Mouse (Mus musculus): ENCODE data around the gene Sdc4.

Gene Sdc4

DNA sequence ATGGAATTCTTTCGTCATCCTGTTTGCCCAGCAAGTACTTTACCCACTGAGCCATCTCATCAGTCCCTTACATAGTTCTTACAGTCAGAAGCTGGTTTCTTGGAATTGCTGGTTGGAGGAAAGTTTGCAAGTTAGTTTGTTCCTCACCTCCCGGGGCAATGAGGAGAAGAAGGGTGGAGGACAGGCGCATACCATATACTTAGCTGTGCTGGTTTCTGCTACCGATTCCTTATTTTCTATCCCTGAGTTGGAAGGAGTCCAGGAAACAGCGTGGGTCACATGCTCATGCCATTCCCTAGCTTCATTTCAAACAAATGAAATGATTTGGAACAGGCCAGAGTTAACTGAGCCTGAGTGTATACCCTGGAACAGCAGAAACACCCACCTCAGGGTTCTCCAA, 5.2 kb upstream of the Sdc4 start:
- DNase-seq = no peak

DNA sequence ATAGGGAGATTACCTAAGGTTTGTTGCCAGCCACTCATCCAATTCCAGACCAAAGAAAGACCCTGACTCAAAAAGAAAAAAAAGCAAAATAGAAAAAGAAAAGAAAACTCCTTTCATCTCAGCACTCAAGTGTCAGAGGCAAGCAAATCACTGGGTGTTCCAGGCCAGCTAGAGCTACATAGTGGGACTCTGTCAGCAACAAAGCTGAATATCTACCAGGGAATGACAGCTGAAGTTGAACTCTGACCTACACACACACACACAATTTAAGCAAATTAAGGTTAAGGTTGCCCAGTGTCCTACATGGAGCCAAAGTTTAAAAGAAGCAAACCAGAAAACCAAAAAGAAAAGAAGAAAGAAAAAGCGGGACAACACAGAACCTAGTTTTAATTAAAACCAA, 4.5 kb upstream of the Sdc4 start:
- DNase-seq = no peak

DNA sequence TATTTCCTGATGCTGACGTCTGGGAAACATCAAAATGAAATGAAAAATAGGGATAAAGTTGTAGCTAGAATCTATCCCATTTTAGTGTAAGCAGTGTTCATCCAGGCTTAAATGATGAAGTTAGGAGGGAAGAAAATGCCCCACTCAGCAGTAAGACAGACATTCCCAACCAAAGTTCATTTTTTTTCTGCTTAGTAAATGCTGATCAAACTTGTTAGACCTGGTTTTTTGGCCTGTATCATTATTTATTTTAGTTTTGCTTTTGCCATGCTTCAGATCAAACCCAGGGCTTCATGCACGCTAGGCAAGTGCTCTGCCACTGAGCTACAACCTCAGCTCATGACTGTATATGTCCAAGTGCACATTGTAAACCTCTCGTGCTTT, 2.4 kb upstream of the Sdc4 start:
- no peak for DNase-seq

DNA sequence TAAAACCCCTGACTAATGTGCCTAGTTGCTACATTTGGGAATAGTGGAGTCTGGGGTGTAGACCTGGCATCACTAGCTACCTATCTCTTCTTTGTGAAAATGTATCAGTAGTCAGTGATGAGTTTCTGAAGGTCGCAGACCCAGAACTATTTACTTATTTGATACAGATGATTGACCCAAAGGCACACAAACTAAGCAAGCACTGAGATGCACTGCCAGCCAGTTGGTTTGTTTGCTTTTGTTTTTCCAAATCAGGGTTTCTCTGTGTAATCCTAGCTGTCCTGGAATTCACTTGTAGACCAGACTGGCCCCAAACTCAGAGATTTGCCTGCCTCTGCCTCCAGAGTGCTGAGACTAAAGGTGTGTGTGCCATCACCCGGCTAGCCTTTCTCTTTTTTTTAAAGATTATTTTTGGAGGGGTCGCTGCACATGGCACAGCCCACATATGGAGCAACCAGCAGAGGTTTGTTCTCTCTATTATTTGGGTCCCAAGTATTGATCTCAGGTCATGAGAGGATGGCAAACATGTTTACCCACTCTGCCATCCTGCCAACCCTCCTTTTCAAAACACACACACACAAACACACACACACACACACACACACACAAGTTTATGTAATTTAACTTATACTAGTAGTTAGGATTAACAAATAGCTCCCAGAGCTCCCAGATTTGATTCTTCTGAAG, 1.9 kb upstream of the Sdc4 start:
- no peak for DNase-seq

DNA sequence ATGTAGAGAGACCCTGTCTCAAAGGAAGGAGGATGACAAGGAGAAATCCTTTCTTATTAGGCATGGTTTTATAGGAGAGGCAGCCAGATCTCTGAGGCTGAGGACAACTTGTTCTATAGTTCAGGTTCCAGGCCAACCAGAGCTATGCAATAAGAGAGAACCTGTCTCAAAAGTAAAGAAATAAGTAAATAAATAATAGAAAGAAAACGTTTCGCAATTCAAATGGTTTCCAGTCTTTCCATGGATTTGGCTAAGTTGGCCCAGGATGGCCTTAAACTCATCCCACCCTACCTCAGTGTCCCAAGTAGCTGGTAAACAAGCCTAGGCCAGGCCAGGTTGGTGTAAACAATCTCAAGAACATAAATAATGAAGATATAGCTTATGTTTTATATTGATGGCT, 1.0 kb upstream of the Sdc4 start:
- DNase-seq = no peak

DNA sequence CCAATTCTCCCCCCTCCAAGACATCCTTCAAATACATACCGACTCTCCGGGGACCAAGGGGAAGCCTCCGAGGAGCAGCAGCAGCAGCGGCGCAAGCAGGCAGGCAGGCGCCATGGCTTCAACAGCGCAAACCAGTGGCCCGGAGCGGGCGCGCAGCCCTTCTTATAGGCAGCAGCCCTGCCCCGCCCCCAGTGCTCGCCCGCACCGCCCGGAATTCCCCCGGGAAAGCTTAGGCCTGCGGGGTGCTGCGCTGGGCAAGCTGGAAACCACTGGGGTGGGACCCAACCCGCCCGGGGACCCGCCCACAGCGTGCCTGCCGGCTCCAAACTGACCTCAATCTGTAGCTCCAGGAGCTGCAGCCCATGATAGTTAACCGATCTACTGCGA, 643 bp downstream of the Sdc4 start:
- DNase-seq = peak; percentile 72

DNA sequence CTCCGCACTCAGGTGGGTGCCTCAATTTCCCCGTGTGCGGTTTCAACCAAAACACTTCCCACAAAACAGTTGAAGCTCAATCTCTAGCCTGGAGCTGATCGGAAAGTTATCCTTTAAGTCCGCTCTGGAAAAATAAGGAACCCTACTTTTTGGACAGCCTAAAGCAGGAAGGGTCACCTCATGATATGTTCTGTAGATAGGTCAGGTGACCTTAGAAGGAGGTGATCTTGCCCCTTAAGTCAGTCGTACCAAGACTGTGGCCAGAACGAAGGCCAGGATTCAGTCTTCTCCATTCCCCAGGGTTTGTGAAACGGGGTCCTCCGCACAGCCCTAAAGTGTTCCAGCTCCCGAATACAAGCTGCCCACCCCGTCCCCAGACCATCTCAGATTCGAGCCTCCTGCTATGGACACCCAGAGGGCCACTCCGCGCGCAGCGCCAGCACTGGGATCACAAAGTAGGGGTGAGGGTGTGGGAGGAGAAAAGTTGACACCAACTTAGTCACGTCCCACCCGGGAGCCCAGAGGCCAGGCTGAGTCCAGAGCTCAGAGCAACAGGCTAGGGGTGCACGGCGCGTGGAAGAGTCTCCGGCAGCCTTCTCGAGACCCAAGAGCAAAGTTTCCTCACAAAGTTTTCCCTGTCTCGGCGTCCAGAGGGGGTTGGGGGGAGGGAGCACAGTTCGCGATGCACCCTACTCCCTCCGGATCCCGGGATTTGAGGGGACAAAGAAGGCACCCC, 1.2 kb downstream of the Sdc4 start:
- DNase-seq = peak; percentile 25

DNA sequence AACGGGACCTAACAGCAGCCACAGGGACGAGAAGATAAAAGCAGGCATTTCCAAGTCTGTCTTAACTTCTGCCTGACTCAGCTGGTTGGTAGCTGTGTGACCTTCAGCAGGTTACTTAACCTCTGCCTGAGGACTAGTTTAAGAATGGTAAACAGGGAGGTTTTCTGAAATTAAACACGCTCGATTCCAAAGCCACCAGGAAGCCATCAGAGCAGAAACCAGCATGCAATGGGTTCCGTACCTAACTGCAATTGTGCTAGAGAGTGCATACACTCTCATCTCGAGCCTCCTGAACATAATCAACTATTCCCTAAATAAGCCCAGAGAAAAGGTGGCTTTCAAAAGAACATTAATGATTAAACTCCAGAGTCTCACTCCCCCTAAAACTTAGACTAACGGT, 2.0 kb downstream of the Sdc4 start:
- DNase-seq = no peak

DNA sequence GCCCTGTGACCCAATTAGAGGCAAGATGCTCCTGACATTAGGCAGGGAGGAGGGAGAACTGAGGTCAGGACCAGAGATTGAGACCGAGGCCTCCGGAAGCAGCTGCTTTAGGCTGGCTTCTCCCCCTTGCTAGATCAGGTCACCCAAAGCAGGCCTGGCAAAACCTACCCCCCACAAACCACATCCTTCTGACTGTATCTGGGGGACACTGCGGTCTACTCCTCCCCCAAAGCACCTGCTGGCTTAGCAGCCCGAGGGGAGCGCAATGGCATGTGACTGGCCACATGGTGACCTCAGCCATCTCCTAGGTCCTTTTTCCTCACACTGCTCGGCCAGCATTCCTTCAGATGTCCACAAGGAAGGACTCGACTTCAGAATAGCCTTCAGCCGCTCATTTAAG, 2.5 kb downstream of the Sdc4 start:
- DNase-seq = peak; percentile 50

DNA sequence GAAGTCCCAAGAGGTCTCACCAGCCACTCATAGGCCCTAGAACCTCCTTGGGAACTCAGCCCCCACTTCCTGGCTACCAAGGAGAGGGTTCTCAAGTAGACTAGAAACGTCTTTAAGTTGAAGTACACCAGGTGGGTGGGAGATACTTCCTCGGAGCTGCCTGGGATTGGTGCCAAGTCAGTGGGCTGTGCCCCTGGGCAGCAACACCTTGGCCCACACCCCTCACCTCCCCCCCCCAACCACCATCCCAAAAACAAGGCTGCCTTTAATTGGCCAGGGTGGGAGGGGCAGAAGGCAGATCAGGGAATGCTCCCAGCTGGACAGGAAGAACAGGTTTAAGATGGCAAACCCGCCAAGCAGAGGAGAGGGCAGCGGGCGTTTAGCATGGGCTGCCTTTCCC, 3.4 kb downstream of the Sdc4 start:
- DNase-seq = no peak

DNA sequence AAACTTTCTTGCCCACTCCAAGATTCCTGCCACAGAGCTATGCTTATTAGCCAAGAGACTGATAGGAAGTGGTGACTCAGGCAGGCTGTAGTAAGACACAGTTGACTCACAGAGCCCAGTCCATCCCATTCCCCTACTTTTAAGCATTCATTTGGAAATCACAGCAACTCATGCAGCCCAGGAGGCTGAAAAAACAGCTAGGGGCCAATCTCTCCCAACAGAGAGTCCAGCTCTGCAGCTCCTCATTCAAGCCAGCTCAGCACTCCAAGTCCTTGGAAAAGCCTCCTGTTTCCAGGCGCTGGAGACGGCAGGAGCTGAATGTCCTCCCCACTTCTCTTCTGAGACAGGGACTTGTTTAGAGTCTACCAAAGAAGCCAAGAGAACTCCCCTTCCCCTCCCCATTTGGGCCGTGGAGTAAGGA, 4.7 kb downstream of the Sdc4 start:
- no peak for DNase-seq

DNA sequence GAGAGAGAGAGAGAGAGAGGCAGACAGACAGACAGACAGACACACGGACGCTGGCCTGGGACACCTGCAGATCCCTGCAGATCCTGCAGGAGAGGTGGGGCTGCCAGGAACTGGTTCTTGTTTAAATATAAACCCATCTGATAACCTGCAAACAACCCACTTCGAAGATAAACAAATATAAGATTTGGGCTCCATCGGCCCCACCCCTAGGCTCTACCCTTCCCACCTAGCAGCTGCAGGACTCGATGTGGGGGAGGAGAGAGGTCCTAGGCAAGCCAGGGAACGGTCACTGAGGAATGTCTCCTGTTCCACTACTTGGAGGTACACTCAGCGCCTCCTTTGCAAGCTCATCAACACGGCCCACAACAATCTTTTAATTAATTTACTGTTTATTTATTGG, 5.4 kb downstream of the Sdc4 start:
- no peak for DNase-seq

DNA sequence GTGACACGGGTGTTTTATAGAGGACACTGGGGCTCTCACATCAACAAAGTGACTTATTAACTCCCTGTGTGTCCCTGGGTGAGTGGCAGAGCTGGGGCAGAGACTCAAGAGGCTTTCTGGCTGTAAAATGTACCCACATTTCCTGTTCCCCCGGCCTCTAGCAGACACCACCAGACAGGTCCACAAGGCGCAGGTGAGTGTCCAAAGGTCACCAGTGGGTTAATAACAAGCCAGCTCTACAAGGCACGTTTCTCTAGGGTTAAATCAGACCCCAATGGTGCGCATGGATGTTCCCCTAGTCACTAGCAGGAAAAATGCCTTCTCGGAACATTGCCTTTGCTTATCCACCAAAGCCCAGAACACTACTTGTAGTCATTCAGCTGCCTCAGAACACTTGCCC, 6.0 kb downstream of the Sdc4 start:
- DNase-seq = no peak

DNA sequence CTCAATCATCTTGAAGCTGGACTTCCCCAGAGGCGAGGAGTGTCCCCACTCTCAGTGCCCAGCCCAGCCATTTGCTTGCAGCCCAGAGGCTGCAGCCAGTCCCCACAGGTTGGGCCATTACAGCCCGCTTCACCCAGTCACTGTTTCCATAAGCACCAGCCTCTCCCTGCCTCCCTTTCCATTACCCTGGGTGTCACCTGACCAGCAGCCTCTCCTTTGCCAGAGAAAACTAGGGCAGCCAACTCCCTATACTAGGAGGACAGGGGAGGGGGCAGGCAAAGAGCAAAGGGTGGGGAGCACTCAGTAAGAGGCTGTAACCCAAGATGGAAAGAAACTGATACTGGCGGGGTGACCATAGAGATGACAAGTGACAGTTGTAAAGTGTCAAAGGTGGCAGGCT, 6.7 kb downstream of the Sdc4 start:
- DNase-seq = no peak

DNA sequence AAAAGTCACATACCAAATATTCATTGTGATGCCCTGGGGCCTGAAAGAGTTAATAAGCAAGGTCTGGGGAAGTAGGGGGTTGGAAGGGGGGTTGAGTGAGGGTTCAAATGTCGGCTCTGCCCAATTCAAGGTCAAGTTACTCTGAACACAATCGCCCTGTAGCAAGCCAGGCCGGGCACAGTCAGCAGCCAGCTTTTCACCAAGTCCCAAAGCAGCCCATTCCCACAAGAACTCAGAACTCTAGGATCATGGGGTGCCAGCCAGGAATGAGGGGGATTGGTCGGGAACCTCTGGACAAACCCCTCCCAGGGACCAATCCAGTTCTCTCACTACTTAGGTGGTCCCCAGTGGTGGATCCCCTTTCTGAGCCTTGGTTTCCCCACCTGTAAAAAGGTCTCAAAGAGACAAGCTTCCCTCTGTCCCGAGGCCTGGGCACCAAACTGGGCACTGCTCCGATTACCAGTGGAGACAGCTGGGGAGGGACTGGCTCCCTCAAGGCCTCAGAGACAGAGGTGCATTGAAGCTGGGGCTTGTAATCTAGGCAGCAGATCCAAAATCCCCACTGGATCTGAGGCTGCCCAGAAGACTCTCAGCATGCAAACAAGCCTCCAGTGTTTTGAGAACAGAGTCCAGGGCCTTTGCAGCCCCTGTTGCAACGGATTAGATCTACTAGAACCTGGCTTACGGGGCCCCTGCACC, 7.3 kb downstream of the Sdc4 start:
- DNase-seq = no peak

DNA sequence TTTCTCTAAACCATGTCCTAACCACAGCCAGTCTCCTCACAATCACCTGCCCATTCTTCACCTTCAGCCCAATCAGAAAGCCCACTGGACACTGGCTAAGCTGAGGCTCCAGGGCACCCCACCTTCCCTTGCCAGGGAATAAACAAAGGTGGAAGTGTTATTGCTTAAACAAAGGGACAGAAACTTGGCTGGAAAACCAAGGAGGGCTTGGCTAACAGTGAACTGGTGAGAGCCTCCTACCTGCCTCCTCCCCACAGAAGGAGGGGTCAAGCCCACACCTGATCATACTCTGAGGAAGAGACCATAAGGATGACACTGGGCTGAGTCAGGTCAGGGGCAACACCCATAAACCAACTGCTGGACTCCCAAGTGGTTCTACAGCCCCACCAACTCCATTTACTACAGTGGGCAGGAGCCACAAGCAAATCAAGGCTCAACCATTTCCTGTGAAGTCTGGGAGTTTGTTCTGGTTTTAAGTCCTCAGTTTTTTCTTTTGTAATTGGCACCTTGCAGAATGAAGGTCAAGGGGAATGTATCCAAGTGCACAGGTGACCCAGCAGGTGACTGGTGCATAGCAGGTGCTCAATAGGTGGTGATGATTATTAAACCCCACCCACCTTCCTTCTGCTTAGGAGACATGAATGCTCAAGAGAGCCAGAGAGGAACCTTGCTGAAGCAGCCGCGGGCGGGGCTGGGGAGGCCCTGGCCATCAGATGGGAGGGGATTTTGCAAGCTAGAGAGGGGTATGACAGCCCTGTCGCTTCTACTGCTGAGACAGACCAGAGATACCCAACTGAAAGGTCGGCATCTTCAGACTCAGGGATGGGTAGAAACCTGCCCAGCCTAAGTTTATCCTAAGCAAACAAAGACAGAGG, 8.2 kb downstream of the Sdc4 start:
- no peak for DNase-seq

DNA sequence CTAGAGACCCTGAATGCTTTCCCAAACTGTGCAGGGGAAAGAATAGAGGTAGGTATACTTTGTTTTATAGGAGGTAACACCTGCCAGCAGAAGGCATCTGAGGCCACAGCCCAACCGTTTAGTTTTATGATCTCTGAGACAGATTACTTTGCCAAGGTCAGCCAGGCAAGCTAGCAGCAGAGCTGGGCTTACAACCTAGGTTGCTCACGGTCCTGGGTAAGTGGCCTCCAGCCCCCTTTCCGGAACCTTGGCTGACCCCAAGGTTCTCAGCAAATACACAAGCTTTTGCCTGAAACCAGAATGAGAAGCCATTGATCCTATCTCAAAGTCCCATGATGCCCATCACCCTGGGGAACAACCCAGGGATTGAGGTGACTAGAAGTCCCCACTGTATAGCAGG, 9.0 kb downstream of the Sdc4 start:
- no peak for DNase-seq

DNA sequence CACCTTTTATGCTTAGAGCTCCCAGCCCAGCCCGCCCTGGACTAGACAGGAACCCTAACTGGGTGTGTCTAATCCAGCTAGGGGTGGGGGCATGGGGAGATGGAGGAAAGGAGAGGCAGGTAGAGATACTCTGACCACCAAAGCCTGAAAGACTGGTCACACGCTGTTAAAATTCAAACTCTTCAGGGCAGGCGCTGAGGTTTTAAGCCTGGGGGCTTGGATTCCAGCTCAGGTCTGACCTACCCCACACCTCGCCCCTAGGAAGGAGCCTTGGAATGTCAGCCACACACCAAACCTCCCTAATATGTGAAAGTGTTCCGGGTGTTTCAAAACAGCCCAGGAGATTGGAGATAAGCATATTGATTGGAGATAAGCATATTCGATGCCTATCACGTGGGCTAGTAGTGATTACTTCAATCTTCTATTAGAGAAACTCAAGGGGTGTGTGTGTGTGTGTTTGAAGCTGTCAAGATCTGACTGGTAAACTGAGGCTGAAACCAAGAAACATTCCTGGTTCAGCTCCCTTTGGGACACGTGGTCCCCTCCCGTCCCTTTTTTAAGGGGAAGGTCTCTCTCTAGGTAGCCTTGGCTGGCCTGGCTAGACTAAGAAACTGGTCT, 10.3 kb downstream of the Sdc4 start:
- no peak for DNase-seq

DNA sequence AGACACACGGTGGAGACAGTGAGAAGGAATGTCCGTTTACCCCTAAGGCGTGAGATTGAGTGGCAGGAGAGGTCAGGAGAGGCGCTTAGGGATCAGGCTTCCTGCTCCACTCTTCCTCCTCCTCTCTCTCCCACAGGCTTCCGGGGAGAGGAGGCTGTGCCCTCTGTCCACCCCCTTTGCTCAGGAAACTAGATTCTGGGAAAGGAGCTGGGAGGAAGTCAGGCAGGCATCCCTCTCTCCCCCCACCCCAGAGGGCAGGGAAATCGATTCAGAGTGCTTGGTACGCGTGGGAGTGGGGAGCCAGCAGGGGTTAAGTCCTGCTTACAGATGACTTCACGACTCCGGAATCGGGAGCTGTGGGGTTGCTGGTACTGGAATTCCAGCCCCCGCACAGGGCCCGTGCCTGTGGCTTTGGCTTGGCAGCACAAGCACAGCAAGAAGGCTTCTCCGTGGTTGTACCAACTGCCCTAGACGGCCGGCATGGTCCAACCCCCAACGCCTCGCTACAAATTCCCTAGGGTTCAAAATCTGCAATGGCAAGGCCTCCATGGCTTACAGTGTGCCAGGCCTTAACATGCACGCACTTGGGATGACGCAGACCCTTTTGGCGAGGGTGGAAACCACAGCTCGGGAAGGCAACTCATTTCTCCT, 11.0 kb downstream of the Sdc4 start:
- no peak for DNase-seq

DNA sequence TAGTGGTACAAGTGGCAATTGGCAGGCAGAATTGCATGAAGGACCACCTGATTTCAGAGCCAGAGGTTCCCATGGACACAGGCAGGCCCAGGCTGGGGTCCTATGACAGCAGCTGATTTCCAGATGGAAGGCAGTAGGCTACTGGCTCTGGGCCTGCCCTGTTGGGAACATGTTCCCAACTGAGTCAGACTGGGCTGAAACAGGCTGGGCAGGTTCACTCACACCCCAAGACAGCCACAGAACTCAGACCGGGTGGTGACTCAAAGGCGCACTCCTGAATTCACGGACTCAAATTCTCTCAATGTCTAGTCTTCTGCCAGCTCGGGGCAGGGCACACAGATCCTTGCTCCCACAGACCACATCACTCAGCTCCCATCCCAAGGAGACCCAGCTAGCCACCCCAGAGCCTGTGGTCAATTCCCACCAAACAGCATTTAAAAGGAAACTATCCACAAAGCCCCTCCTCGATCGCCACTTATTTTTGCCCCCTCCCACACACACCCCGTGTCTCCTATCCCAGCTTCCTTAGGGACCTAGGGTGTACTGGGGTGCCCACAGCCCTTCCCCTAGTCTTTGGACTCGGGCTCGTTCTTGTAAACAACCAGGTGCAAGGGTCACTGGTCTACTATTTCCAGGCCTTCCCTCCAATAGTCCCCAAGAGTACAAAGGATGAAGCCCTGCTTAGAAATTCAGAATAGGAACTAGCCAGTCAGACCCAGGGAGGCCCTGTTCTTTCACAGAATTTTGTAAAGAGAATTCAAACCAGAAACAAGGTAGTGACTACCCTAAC, 11.8 kb downstream of the Sdc4 start:
- no peak for DNase-seq

DNA sequence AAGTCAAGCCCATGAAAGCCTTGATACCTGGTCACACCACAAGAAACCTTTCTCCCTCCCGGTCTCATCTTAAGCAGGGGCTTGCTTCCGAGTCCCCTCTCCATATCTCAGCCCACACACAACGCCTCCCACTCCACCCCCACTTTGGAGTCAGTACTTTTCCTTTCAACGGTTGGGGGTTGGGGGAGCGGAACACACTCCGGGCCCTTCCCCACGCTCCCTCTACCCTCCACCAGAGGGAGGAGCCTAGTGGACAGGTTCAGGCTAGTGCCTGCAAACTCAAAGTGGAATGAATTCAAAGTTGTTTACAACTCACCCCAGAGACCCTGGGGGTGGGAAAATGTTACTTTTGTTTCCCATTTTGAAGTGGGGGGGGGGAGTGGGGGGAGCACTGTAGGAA, 13.0 kb downstream of the Sdc4 start:
- DNase-seq = no peak

Measured in thymus, postnatal 4 days (tissue).